Comparison of ENCODE assay signal across 9 mouse cellular contexts in the genomic region with DNA sequence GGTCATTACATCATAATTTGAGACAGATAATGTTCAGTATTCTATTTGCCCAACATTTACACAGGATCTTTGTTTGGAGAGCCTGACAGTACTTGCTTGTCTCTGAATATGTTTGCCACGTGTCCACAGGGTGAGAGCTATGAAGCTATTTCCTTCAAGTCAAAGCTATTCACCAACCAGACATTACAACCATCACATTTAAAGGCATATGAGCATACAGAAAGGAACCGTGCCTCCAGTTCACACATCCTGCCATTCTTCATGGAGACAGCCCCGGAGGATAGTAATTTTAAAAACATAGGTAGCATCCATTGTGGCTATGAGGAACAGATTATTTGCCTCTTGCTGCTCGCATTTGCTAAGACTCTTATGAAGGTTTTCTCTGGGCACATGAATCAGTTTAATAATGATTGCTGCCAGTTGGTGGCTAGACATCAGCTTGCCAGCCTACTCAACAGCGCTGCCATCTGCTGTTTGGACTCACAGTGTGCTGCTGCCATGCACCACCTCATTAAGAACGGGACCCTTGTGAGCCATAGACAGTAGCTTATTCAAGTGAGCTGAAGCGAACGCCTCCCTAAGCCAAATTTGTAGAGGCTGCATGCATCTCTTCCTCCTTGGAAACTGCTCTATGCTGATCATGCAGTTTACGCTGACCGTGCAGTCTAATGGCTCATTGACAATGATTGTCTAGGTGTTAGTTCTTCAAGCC.
DNase-seq lines count a peak whose midpoint lies in the region; ATAC-seq and TF ChIP-seq lines count a peak whose summit lies in the region.
"Had no signal": no experiment of that assay in that cellular context is flagged by ENCODE, and none has a peak within 500 bp of the region (broad histone marks: within the 10 kb centered on the region; RNA-seq: fewer than 3 reads in every experiment).

No protein-coding gene starts in this region.

- H3K36me3 ChIP-seq in limb, embryonic 14.5 days (ENCODE audit: control insufficient read depth, insufficient read depth, low read length): no peaks in the 10 kb centered on the region
- H3K36me3 ChIP-seq in limb, embryonic 10.5 days: no peaks in the 10 kb centered on the region
- H3K36me3 ChIP-seq in heart, embryonic 12.5 days: no peaks in the 10 kb centered on the region
- H3K36me3 ChIP-seq: liver, embryonic 13.5 days had no signal

- ATAC-seq in limb, embryonic 14.5 days (ENCODE audit: low FRiP score, low read depth): 0 out of 2 replicates have a peak, but pooled peaks have one; percentile 19
- 0 out of 2 replicates have a peak, but pooled peaks have one; percentile 13 for ATAC-seq in neutrophil, adult 5-6 weeks (ENCODE audit: extremely low read depth, insufficient number of reproducible peaks, low FRiP score, poor library complexity, severe bottlenecking)
- ATAC-seq in heart, embryonic 12.5 days (ENCODE audit: insufficient number of reproducible peaks, low FRiP score): no peak

- peak; percentile 29; the same call in 1 of the 2 replicates for TF ChIP-seq CTCF in bone marrow, adult 2 months (IDR thresholded peaks at IDR 0.05; ENCODE audit: control insufficient read depth, insufficient read depth, low read length)
- TF ChIP-seq CTCF in embryonic fibroblast, embryonic 13.5 days (IDR thresholded peaks at IDR 0.05; ENCODE audit: borderline replicate concordance, insufficient read depth, low read length): peak; percentile 69; the same call in 1 of the 2 replicates

- no peak overlapping the region for H3K9ac ChIP-seq in limb, embryonic 14.5 days (ENCODE audit: low read depth, low read length, severe bottlenecking)
- H3K9ac ChIP-seq in heart, embryonic 12.5 days: no peak overlapping the region
- H3K9ac ChIP-seq: liver, embryonic 13.5 days had no signal

- H3K9me3 ChIP-seq in limb, embryonic 14.5 days (ENCODE audit: control insufficient read depth, low read length): no peaks in the 10 kb centered on the region
- no peaks in the 10 kb centered on the region for H3K9me3 ChIP-seq in limb, embryonic 10.5 days (replicated peaks)
- no peaks in the 10 kb centered on the region for H3K9me3 ChIP-seq in heart, embryonic 12.5 days (replicated peaks)
- H3K9me3 ChIP-seq: liver, embryonic 13.5 days had no signal

- WGBS in limb, embryonic 14.5 days: 58% methylated on average over 10 of the region's 10 CpGs
- 83% methylated on average over 10 of the region's 10 CpGs for WGBS in limb, embryonic 10.5 days
- WGBS in bone marrow, adult 2 months: 43% methylated on average over 10 of the region's 10 CpGs
- WGBS in heart, embryonic 12.5 days: 73% methylated on average over 10 of the region's 10 CpGs

- DNase-seq in limb, embryonic 14.5 days (ENCODE audit: low spot score): peak; percentile 41
- no peak for DNase-seq in limb, embryonic 10.5 days (ENCODE audit: low spot score)
- peak; percentile 92 for DNase-seq in layer of hippocampus, adult 9-11 months
- no peak for DNase-seq in testis, postnatal 14 days (ENCODE audit: low spot score)
- DNase-seq: liver, embryonic 13.5 days had no signal

- no peak for TF ChIP-seq POLR2A in limb, embryonic 14.5 days (IDR thresholded peaks at IDR 0.05; ENCODE audit: borderline replicate concordance, extremely low read depth, insufficient read depth, insufficient read length)
- no peak for TF ChIP-seq POLR2A in bone marrow, adult 2 months (IDR thresholded peaks at IDR 0.05; ENCODE audit: borderline replicate concordance, control insufficient read depth, low read depth, low read length)
- TF ChIP-seq POLR2A in embryonic fibroblast, embryonic 13.5 days (IDR thresholded peaks at IDR 0.05; ENCODE audit: low read depth, low read length): no peak

- H3K27me3 ChIP-seq in limb, embryonic 14.5 days (ENCODE audit: control insufficient read depth, insufficient read depth, low read length): no peaks in the 10 kb centered on the region
- H3K27me3 ChIP-seq in limb, embryonic 10.5 days (ENCODE audit: low read depth, poor library complexity, severe bottlenecking): no peaks in the 10 kb centered on the region
- H3K27me3 ChIP-seq in heart, embryonic 12.5 days (replicated peaks): no peaks in the 10 kb centered on the region
- H3K27me3 ChIP-seq: liver, embryonic 13.5 days had no signal

- no peak overlapping the region for H3K27ac ChIP-seq in limb, embryonic 14.5 days (replicated peaks; ENCODE audit: low read depth, low read length)
- no peak overlapping the region for H3K27ac ChIP-seq in limb, embryonic 10.5 days
- H3K27ac ChIP-seq in bone marrow, adult 2 months (ENCODE audit: control insufficient read depth, insufficient read depth, low read depth, low read length, poor library complexity): no peak overlapping the region
- H3K27ac ChIP-seq in embryonic fibroblast, embryonic 13.5 days (ENCODE audit: insufficient read depth, low read length): no peak overlapping the region
- H3K27ac ChIP-seq in heart, embryonic 12.5 days (ENCODE audit: poor library complexity, severe bottlenecking): no peak overlapping the region
- H3K27ac ChIP-seq: liver, embryonic 13.5 days had no signal

- no peak overlapping the region for H3K4me2 ChIP-seq in limb, embryonic 14.5 days (replicated peaks; ENCODE audit: low read depth, low read length, severe bottlenecking)
- H3K4me2 ChIP-seq in heart, embryonic 12.5 days: no peak overlapping the region
- H3K4me2 ChIP-seq: liver, embryonic 13.5 days had no signal

- no peak overlapping the region for H3K4me3 ChIP-seq in limb, embryonic 14.5 days (replicated peaks; ENCODE audit: low read length)
- H3K4me3 ChIP-seq in limb, embryonic 10.5 days: no peak overlapping the region
- no peak overlapping the region for H3K4me3 ChIP-seq in bone marrow, adult 2 months (replicated peaks; ENCODE audit: control insufficient read depth, low read depth, low read length)
- no peak overlapping the region for H3K4me3 ChIP-seq in embryonic fibroblast, embryonic 13.5 days (ENCODE audit: insufficient read depth, low read length)
- no peak overlapping the region for H3K4me3 ChIP-seq in heart, embryonic 12.5 days
- H3K4me3 ChIP-seq: liver, embryonic 13.5 days had no signal

- H3K4me1 ChIP-seq in limb, embryonic 14.5 days (ENCODE audit: control insufficient read depth, insufficient read depth, low read length): peaks cover 3% of the 10 kb centered on the region; the same call in 1 of the 2 replicates
- no peaks in the 10 kb centered on the region for H3K4me1 ChIP-seq in limb, embryonic 10.5 days
- H3K4me1 ChIP-seq in bone marrow, adult 2 months (ENCODE audit: control insufficient read depth, insufficient read depth, low read length): no peaks in the 10 kb centered on the region
- no peaks in the 10 kb centered on the region for H3K4me1 ChIP-seq in embryonic fibroblast, embryonic 13.5 days (ENCODE audit: control insufficient read depth, insufficient read depth, low read length)
- H3K4me1 ChIP-seq in heart, embryonic 12.5 days (replicated peaks): no peaks in the 10 kb centered on the region
- H3K4me1 ChIP-seq: liver, embryonic 13.5 days had no signal

Comparison
In these comparisons a context has a peak if more than half of its experiments do, and no peak if none do; other contexts are left out.
1. DNase-seq: peak in limb, embryonic 14.5 days (single experiment) and layer of hippocampus, adult 9-11 months (single experiment); none in limb, embryonic 10.5 days (single experiment) and testis, postnatal 14 days (single experiment).